Mouse (Mus musculus) liver, adult 2 months (tissue): ENCODE data around the gene Tbl1xr1.

Experiments used
- CTCF ChIP-seq: fragments of 200-500 bp; IDR thresholded peaks from 2 replicates; pipeline ENCODE4 v1.5.1; 2011; ENCODE audit warnings: low read depth, low read length, control low read depth
- POLR2A ChIP-seq: fragments of 200-500 bp; IDR thresholded peaks from 2 replicates; pipeline ENCODE4 v1.6.1; 2011; ENCODE audit warnings: low read length, control low read depth; ENCODE audit not compliant: insufficient read depth; ENCODE audit errors: extremely low read depth

GRCm38 (mm10) chr3:22078529-22078928 lies 2.1 kb downstream of the Tbl1xr1 start:
- TF ChIP-seq CTCF (no peak), POLR2A (no peak)
